Mouse (Mus musculus) midbrain, embryonic 12.5 days (tissue): ENCODE data around the gene Csf2rb2. TPM values are rescaled to one million over a fixed set of nuclear protein-coding genes. Genes with fewer than 3 reads are reported as not detected.
"Not testable (repeated sequence)": the region's sequence is repeated elsewhere in the genome, so short reads cannot be mapped to it uniquely, and the experiment has no call there.

ENCODE experiments used
- ATAC-seq: fragments of 200-750 bp; cut with Nextera tagmentation; 2 replicates; pipeline ENCODE4 v1.8.0; 2017; ENCODE audit warnings: low read depth, moderate TSS enrichment, moderate library complexity; ENCODE audit not compliant: low FRiP score
- H3K27ac ChIP-seq: fragments of 300-500 bp; sonication (generic); replicated peaks from 2 replicates; pipeline ENCODE4 v1.5.1; 2016; ENCODE audit warnings: mild to moderate bottlenecking
- H3K27me3 ChIP-seq: fragments of 300-500 bp; sonication (generic); 2 replicates; pipeline ENCODE4 v1.6.1; 2016; ENCODE audit warnings: mild to moderate bottlenecking
- H3K36me3 ChIP-seq: fragments of 300-500 bp; sonication (generic); 2 replicates; pipeline ENCODE4 v1.6.1; 2016
- H3K4me1 ChIP-seq: fragments of 300-500 bp; sonication (generic); 2 replicates; pipeline ENCODE4 v1.6.1; 2016
- H3K4me2 ChIP-seq: fragments of 300-500 bp; sonication (generic); replicated peaks from 2 replicates; pipeline ENCODE4 v1.6.1; 2016; ENCODE audit warnings: mild to moderate bottlenecking, moderate library complexity
- H3K4me3 ChIP-seq: fragments of 300-500 bp; sonication (generic); 2 replicates; pipeline ENCODE4 v1.5.1; 2016; ENCODE audit warnings: mild to moderate bottlenecking
- H3K9ac ChIP-seq: fragments of 300-500 bp; sonication (generic); replicated peaks from 2 replicates; pipeline ENCODE4 v1.6.1; 2016; ENCODE audit warnings: mild to moderate bottlenecking, moderate library complexity
- H3K9me3 ChIP-seq: fragments of 300-500 bp; sonication (generic); 2 replicates; pipeline ENCODE4 v1.6.1; 2016; ENCODE audit warnings: mild to moderate bottlenecking
- WGBS: fragments of 180-500 bp; shearing (Covaris S2); methylation state at CpG from one replicate; pipeline ENCODE4 v1.1.7; 2016; 5-methylcytosine and 5-hydroxymethylcytosine counted together
- polyA plus RNA-seq: library from polyadenylated mRNA; unstranded; fragments of >200 nt; fragmentation: Nextera tagmentation; extraction: Ambion mirVana; gene quantifications from 2 replicates; pipeline ENCODE4 v1.2.1, GENCODE M21; 2016

Gene Csf2rb2
- polyA plus RNA-seq, 1 experiment from 2014 or later: 0.18 TPM

DNA sequence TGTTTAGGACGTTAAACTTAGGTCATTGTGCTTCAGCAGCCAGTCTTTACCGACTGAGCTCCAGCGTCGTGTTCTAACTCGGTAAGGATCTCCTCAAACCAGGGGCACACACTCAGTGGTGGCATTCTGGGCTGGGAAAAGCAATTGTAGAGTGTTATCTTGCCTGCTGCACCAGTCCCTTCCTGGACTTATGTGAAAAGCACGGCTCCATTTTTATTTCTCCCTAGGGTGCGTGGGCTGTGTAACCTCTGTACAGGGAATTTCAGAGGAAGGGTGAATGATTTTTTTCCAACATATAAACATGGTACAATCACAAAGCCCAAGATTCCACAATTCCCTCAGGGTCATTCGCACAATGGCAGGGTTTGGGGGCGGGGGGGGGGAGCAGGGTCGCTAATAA lies 38.1 kb downstream of the Csf2rb2 start:
- Histone ChIP-seq H3K4me1 (no peaks in the 10 kb centered on the region), H3K27ac (no peak overlapping the region), H3K4me2 (no peak overlapping the region), H3K4me3 (no peak overlapping the region), H3K27me3 (no peaks in the 10 kb centered on the region), H3K36me3 (no peaks in the 10 kb centered on the region), H3K9me3 (peaks cover 5% of the 10 kb centered on the region; the same call in 1 of the 2 replicates), H3K9ac (no peak overlapping the region)
- no peak for ATAC-seq
- 86% methylated on average over 10 of the region's 10 CpGs for WGBS

DNA sequence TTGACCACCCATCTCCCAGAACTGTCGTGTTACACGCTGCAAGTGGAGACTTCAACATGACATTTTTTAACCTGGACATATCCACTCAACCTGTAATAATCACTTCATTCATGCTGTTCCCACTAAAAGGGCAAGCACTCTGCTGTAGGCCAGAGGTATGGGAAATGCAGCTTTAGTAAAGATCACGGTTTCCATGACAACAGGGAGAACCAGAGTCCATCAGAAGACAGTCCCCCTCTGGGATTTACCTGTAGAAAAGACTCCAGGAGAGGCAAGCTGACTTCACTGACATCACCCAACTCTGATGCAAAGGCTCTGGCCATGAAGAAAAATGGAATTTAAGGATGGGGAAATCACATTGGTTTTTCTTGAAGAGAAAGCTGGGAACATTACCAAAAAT lies 42.2 kb downstream of the Csf2rb2 start:
- H3K9me3 ChIP-seq: no peaks in the 10 kb centered on the region
- 72% methylated on average over 3 of the region's 3 CpGs for WGBS
- H3K27ac ChIP-seq: no peak overlapping the region
- no peaks in the 10 kb centered on the region for H3K27me3 ChIP-seq
- H3K4me1 ChIP-seq: no peaks in the 10 kb centered on the region
- H3K4me3 ChIP-seq: no peak overlapping the region
- no peak overlapping the region for H3K4me2 ChIP-seq
- H3K9ac ChIP-seq: no peak overlapping the region
- no peak for ATAC-seq
- no peaks in the 10 kb centered on the region for H3K36me3 ChIP-seq

DNA sequence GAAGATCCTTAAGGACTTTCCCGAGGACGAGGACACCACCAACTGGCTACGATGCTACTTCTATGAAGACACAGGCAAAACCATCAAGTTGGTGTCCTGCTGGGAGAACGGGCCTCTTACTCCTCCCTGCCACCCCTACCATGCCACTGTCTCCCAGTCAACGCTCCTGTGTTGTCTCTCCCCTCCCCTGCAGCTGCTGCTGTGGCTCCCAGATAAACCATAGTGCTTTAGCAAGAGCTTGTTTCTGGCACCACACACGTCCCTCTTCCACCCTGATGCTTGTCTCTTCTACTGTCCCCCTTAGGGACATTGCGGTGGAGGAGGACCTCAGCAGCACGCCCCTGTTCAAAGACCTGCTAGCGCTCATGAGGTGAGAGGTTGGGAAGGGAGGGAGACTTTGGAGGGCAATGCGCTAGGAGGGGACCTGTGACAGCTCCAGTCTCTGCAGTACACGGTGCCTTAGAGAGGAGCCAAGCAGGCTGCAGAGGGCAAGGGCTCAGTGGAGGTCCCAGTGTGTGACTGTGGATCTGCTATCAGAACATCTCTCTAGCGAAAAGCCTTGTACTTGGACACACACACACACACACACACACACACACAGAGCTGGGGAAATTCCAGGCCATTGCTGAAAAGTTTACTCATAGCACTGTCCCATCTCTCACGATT lies 44.7 kb downstream of the Csf2rb2 start:
- ATAC-seq: no peak
- Histone ChIP-seq H3K27ac (no peak overlapping the region), H3K27me3 (no peaks in the 10 kb centered on the region), H3K9me3 (no peaks in the 10 kb centered on the region), H3K4me3 (no peak overlapping the region), H3K4me1 (no peaks in the 10 kb centered on the region), H3K4me2 (no peak overlapping the region), H3K9ac (no peak overlapping the region), H3K36me3 (no peaks in the 10 kb centered on the region)
- WGBS: 71% methylated on average over 13 of the region's 13 CpGs

DNA sequence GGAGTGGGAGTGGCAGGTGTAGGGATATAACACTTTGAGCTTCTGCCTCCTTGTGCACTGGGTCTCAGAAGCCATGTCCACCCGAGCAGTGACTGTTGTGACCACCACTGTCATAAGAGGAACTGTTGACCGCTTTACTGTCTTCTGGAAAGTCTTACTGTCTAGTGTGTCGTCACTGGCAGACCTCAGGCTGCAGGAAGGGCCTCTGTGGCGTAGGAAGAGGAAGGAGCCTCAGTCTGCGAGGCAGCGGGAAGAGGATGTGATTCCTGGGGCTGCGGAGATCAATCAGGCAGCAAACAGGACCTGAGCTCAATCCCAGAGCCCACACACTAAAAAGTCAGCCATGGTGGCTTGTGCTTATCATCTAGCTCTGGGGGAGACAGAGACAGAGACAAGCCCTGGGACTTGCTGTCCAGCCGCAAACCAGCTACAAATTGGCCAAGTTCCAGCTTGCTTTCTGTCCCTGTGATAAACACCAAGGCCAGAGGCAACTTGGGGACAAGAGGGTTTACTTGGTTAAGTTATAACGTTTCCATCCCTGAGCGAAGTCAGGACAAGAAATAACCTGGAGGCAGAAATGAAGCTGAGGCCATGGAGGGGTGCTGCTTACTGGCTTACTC lies 47.2 kb downstream of the Csf2rb2 start:
- Histone ChIP-seq H3K9ac (no peak overlapping the region), H3K4me3 (no peak overlapping the region), H3K27ac (no peak overlapping the region)

DNA sequence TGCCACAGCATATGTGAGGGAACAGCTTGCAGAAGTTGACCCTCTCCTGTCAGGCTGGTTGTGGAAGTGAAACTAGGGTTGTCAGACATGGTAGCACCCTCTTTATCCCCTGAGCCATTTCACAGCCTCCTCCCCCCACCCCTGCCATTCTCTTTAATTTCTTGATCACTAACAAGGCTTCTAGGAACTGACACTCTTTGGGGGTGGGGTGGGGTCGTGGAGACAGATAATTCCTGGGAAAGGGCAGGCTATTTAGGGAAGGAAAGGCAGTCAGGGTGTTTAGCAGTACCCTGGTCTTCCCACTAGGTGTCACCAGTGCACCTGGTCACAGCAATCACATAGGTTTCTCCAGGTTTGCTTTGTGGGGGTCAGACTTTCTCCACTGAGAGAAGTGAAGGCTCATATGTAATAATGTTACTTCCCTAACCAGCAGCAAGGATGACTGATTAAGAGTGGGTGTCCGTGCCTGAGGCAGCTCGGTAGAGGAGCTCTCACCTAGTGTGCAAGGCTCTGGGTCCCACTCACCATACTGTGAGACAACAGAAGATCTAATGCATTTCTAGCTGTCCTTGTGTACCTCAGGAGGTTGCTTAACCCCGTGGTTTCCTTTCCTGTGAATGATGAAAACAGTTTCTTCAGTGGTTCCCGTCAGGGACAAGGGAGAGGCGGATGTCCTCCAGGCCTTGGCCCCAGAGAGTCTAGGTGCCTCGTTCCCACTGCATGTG lies 48.0 kb downstream of the Csf2rb2 start:
- Histone ChIP-seq H3K27me3 (peaks cover 14% of the 10 kb centered on the region; the same call in 1 of the 2 replicates), H3K4me3 (no peak overlapping the region), H3K4me2 (no peak overlapping the region), H3K9me3 (no peaks in the 10 kb centered on the region), H3K4me1 (no peaks in the 10 kb centered on the region), H3K9ac (no peak overlapping the region), H3K27ac (no peak overlapping the region), H3K36me3 (no peaks in the 10 kb centered on the region)
- 42% methylated on average over 7 of the region's 7 CpGs for WGBS
- no peak for ATAC-seq

More for the DNA sequence above, 47.2 kb downstream of the Csf2rb2 start:
- no peaks in the 10 kb centered on the region for H3K9me3 ChIP-seq
- no peaks in the 10 kb centered on the region for H3K36me3 ChIP-seq
- ATAC-seq: no peak
- H3K4me1 ChIP-seq: no peaks in the 10 kb centered on the region
- no peak overlapping the region for H3K4me2 ChIP-seq
- H3K27me3 ChIP-seq: peaks cover 14% of the 10 kb centered on the region; the same call in 1 of the 2 replicates
- WGBS: 83% methylated on average over 10 of the region's 10 CpGs

DNA sequence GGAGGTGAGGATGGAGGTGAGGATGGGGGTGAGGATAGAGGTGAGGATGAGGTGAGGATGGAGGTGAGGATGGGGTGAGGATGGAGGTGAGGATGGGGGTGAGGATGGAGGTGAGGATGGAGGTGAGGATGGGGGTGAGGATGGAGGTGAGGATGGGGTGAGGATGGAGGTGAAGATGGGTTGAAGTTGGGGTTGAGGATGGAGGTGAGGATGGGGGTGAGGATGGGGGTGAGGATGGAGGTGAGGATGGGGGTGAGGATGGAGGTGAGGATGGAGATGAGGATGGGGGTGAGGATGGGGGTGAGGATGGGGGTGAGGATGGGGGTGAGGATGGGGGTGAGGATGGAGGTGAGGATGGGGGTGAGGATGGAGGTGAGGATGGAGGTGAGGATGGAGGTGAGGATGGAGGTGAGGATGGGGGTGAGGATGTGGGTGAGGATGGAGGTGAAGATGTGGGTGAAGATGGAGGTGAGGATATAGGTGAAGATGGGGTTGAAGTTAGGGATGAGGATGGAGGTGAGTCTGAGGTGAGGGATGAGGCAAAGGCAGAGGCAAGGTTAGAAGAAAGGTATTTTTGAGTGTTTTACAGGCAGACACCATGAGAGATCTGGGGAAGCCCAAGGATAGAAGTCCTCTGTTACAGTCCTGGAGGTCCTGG lies 48.8 kb downstream of the Csf2rb2 start:
- ATAC-seq: not testable (repeated sequence)
- H3K27me3 ChIP-seq: peaks cover 14% of the 10 kb centered on the region; the same call in 1 of the 2 replicates

DNA sequence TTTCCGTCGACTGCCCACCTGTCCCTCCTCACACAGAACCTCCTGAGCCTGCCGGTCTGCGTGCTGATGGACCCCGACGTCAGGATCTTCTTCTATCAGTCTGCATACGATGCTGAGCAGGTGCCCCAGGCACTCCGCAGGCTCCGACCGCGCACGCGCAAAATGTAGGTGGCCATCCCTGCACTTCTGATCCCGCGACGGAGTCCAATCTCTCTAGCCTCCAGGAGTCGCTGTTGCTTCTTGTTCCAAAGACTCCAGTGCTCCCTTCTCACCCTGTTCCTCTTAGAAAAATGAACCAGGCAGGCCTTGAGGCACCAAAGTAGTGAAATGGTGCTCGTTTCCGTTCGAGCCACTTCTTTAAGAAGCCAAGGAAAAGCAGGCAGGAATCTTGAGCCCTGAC lies 50.8 kb downstream of the Csf2rb2 start:
- Histone ChIP-seq H3K9ac (no peak overlapping the region), H3K9me3 (no peaks in the 10 kb centered on the region), H3K27me3 (peaks cover 14% of the 10 kb centered on the region), H3K36me3 (no peaks in the 10 kb centered on the region), H3K4me1 (no peaks in the 10 kb centered on the region), H3K4me2 (no peak overlapping the region), H3K27ac (no peak overlapping the region), H3K4me3 (no peak overlapping the region)
- WGBS: 24% methylated on average over 20 of the region's 20 CpGs
- no peak for ATAC-seq

More for the DNA sequence above, 48.8 kb downstream of the Csf2rb2 start:
- not testable (repeated sequence) for H3K27ac ChIP-seq, H3K9me3 ChIP-seq, H3K9ac ChIP-seq, H3K4me3 ChIP-seq, H3K4me2 ChIP-seq, H3K36me3 ChIP-seq, H3K4me1 ChIP-seq

DNA sequence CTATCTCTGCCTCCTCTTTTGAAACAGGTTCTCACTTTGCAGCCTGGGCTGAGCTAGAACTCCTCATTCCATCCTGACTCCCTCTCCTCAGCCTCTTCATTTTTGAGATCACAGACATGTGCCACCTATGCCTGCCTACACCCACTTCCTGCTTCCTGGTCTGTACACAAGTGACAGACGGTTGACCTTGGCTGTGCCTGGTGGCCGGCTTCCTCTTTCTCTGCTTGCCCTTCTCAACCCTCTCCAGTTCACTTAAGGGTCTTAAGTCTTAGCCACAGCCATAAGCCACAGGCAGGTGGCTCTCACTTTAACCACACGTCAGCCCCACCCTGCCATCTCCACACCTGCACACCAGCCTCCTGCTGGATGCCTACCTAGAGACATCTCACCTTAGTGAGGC lies 57.1 kb downstream of the Csf2rb2 start:
- H3K9ac ChIP-seq: no peak overlapping the region
- ATAC-seq: no peak
- no peaks in the 10 kb centered on the region for H3K9me3 ChIP-seq
- H3K4me2 ChIP-seq: no peak overlapping the region
- no peaks in the 10 kb centered on the region for H3K4me1 ChIP-seq
- no peaks in the 10 kb centered on the region for H3K36me3 ChIP-seq
- H3K27me3 ChIP-seq: peaks cover under 1% of the 10 kb centered on the region; the same call in 1 of the 2 replicates
- no peak overlapping the region for H3K4me3 ChIP-seq
- WGBS: 80% methylated on average over 3 of the region's 3 CpGs
- no peak overlapping the region for H3K27ac ChIP-seq

DNA sequence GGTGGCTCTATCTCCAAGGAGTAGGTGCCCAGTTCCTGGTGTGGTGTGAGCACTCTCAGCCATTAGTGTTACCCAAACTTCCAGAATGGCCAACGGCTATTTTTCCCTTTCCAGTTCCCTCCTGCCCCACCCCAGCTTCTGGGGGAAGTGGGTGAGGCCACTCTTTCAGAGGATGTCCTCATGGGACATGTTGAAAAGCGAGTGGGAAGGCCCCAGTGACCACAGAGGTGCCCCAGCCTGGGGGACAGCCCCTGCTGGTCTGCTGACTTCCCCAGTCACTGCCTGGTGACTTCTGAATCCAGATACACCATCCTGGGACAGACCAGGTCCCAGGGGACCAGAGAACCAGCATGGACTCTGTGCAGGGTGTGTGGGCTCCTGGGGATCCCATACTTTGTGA lies 57.9 kb downstream of the Csf2rb2 start:
- no peak for ATAC-seq
- H3K36me3 ChIP-seq: no peaks in the 10 kb centered on the region
- no peak overlapping the region for H3K4me2 ChIP-seq
- H3K4me1 ChIP-seq: no peaks in the 10 kb centered on the region
- no peak overlapping the region for H3K4me3 ChIP-seq
- 74% methylated on average over 2 of the region's 2 CpGs for WGBS
- H3K9me3 ChIP-seq: no peaks in the 10 kb centered on the region
- H3K27me3 ChIP-seq: no peaks in the 10 kb centered on the region; the same call in 1 of the 2 replicates
- H3K9ac ChIP-seq: no peak overlapping the region
- no peak overlapping the region for H3K27ac ChIP-seq

DNA sequence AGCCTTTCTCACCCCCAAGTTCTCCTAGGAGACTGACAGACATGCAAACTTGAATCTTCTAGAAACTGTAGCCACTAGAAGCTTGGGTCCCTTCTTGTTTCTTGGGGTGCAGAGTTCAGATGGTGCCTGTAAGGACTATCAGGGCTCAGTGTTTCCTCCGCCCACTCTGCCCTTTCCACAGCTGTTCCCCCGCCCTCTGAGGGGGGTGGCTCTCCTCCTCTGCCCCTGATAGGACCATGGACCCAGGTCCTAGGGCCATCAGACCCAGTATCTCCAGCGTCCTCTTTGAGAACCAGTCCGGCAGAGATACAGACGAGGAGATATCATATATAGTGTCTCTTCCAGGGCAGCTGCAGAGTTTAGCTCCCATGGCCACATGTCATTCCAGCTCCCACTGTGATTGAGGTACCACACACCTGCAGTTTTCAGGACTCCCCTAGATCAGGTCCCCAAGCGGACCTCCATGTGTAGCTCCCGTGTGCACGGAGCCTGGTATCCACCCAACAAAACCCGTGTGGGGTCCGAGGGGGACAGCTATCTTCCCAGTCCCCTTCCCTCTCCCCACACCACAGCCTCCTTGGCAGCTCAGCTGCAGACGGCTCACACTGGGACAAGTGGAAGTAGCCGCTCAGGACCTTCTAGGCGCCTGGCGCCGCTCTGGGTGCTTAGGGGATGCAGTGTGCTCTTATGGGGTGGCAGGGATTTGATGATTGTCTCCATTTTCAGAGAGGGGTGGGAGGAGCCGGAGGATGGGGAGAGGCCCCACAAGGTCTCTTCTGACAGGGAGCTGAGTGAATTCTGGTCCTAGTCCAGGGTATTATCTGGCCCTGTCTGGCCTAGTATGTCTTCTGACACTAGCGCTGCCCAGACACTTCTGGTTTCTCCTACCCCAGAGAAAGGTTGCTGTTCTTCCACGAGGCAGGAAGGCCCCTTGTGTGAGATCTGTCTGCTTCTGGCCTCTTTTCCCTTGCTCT lies 59.1 kb downstream of the Csf2rb2 start:
- Histone ChIP-seq H3K4me3 (no peak overlapping the region), H3K4me2 (no peak overlapping the region), H3K9me3 (no peaks in the 10 kb centered on the region), H3K27me3 (no peaks in the 10 kb centered on the region; the same call in 1 of the 2 replicates), H3K4me1 (no peaks in the 10 kb centered on the region), H3K27ac (no peak overlapping the region), H3K9ac (no peak overlapping the region), H3K36me3 (no peaks in the 10 kb centered on the region)
- 79% methylated on average over 18 of the region's 18 CpGs for whole genome bisulfite sequencing
- ATAC-seq: no peak
